Mouse (Mus musculus): Measurements from ENCODE around the gene Ano3.
"Not testable (repeated sequence)": the region's sequence is repeated elsewhere in the genome, so short reads cannot be mapped to it uniquely, and the experiment has no call there.

Gene Ano3

DNA sequence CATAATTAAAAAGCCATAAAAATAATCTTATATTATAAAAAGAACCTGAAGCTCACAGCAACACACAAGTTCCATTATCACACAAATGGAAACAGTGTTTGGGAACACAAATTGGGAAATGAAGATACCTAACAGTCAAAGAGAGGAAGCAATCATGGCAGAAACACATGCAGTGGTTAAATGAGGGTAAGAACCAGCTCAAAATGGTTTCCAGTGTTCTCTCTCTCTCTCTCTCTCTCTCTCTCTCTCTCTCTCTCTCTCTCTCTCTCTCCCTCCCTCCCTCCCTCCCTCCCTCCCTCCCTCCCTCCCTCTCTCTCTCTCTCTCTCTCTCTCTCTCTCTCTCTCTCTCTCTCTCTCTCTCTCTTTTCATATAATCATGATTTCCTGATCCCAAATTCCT lies at the start of gene Ano3:
Gene Ano3, minus strand, starts transcription at position 101 of the 400 bp plus-strand sequence.
- DNase-seq (ENCODE audit: low spot score): not testable (repeated sequence)

DNA sequence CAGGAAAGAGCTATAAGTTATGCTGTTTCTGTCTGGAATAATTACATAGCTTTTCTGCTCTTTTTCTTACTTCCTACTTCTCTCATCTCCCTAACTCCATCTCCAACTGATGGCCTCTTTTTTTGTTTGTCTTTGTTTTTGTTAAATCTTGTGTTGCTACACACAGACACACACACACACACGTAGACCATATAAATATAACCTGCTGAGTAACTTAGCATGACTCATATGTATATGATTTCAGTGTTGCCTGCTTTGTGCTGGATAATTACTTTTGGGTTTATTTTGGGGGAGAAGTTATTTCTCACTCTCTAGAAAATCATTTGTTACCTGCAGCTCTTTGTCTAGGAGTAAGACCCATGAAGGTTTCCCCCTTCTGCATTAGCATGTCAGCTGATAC lies 39.3 kb upstream of the Ano3 start:
- DNase-seq (ENCODE audit: low spot score): no peak

DNA sequence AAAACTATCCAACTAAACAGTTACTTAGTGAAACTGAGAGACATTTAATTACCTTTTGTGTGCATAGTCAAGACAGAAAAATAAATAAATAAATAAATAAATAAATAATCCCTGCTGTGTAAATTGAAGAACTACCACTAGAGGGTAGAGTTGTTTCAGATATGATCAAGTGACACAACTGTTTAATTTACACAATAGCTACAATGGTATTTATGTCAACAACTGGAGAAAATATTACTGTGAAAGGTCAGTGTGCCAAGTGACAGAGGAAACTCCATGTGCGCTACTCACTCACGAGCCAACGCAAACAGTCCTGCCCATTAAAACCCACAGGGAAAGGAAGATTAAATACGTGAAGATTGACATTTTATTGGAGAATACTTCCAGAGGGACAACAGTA lies 38.8 kb upstream of the Ano3 start:
- peak; percentile 3 for DNase-seq (ENCODE audit: low spot score)

DNA sequence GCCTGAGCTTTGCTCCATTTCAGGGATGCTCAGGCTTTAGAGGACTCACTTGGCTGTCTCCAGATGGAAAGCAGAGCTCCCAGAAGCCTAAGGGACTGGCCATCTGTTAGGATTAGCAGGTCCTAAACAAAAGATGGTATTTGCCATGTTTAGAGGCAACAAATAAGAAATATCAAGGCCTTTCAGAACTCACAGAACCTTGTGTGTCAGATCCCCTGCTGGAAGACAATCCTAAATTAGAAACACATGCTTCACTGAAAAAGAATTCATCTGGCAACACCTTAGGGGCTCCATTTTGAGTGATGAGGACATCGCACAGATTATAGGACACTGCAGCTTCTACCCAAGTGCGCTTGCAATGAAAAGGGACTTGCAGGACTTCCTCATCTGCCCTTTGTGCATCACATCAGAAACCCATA lies 35.1 kb upstream of the Ano3 start:
- DNase-seq (ENCODE audit: low spot score): no peak

DNA sequence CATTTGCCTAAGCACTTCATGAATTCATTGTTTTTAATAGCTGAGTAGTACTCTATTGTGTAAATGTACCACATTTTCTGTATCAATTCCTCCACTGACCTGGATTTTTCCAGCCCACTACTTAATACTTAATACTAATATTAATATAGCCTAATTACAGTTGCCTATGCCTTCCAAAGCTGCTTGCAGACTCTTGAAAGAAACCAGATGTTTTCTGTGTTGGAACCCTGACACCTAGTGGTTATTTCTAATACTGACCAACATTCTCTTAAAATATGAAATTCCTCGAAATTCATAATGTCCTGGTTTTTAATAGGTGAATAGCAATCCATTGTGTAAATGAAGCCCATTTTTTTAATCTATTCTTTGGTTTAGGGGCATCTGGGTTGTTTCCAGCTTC lies 31.0 kb upstream of the Ano3 start:
- peak; percentile 66 for DNase-seq (ENCODE audit: low spot score)

DNA sequence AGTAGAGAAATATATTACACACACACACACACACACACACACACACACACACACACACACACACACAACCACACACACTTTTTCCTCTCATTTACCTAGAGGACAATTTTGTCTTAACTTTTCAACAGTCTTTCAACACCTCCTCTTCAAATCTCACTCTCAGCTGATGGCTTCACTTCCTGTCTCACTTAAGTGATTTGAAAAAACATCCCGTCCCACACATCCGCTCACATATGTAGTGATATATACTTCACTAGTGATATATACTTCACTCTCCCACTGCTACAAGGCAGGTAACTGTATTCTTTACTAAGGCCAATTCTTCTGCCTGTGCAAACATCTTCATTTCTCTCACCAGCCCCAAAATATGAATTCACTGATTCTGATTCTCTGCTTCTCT lies 28.9 kb upstream of the Ano3 start:
- no peak for DNase-seq (ENCODE audit: low spot score)

DNA sequence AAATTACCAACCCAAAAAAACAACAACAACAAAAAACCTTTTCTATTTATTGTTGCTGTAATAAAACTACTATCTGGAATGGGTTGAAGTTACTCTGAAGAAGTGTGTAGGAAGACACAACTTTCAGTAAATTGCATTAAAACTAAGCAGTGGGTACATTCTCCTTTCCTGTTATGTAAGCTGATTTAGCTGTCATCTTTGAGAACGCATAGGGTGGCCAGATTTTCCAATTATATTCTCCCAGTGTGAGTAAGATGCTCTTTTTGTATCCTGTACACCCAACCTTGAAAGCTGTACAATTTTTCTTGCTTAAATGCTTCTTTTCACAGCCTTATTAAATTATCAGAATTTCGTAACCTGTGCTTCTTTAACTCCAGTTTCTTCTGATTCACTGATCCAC lies 26.1 kb upstream of the Ano3 start:
- no peak for DNase-seq (ENCODE audit: low spot score)

DNA sequence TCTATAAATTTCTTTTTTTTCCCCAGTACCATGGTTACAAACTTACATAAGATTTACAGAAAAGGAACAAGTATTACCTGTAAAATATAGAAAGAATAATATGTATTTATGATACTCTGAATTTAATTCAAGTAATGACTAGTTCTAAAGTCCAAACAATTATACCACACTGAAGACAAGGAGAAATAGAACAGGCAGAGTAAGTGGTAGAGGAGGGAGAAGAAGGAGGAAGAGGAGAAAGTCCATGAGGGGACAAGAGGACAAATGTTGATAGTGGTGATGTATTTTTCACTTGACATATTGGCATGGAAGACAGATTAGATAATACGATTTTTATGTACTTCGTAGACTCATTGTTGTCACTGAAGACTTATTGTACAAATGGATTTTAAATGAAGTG lies 19.4 kb upstream of the Ano3 start:
- no peak for DNase-seq (ENCODE audit: low spot score)

DNA sequence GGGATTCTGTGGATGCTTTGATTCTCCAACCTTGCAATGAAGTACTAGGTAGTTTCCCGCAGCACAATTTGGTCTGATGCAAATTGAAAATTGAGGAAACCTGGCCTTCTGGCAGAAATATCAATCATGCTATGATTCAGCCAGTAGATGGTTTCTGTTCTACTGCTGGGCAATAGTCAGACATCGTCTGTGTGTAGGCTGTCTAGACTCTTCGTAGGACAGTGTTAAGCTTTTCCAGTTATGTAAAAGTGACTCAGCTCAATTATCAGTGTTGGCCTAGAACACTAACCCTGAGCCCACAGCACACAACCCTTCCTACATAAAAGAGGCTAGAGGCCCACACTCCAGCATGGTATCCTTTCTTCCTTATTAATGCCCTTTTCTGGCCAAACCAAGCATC lies 14.7 kb upstream of the Ano3 start:
- DNase-seq (ENCODE audit: low spot score): no peak

DNA sequence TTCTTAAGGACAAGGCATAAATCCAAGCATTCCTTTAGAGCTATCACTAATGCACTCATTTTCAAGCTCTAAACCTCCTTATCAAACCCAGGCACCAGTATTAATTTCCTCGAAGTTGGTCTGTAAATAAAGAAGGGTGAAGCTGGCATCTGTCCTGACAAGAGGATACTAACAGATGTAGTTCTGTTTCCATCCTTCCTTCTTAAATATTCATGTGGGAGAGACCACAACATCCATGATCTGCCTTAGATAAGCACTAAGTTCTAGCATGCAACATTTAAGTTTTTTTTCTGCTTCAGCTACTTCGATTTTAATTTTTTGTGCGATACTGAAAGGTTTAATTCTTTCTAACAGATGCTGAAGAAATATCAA lies 305 bp downstream of the Ano3 start:
- DNase-seq (ENCODE audit: low spot score): no peak

DNA sequence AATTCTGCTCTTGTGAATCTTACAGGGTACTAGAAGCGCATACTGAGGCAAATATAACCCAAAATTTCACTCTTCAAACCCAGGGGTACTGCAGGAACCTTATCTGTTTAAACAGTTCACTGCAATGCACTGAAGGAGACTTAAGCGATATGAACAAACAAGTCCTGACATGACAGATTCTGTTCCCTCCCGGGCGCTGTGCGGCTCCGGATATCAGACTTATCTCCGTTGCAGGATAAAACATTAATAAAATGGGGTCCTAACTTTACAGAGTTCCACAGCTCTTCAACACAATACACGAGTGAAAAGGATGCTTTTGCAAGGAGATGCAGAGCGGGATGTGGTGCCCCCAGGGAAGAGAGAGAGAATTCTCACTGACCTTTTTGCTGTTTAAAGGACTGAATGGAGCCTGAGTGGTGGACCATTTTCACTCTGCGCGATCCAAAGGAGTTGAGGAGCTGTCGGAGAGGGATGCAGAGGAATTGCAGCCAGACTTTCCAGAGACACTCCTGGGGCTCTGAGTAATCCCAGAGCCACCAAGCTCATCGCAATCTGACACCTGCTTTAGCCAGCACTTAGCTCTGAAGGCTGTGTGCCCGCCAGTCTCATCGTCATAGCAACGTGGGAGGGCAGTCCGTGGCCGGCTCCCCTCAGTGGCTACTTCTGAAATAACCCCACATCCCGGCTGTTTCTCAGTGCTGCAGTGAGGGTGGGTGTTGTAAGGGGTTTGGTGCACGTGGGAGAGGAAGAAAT lies 868 bp downstream of the Ano3 start:
- peak; percentile 82 for DNase-seq (ENCODE audit: low spot score)

DNA sequence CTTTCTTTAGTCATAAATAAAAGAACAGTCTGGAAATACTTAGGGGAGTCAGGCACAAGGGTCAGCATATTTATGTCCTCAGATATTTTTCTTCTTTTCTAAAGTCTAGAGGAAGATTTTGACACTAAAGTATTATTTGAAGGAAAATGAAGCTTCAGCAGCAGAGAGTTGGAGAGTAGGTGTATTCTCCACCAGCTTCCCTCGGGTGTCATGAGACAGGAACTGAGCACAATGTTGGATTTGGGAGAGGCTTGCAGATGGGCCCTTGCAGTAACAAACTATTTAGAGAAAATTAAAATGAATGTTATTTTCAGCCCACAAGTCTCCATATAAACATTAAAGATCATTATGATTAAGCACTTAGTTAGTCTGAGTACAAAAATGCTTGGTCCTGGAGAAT lies 5.6 kb downstream of the Ano3 start:
- DNase-seq (ENCODE audit: low spot score): no peak

DNA sequence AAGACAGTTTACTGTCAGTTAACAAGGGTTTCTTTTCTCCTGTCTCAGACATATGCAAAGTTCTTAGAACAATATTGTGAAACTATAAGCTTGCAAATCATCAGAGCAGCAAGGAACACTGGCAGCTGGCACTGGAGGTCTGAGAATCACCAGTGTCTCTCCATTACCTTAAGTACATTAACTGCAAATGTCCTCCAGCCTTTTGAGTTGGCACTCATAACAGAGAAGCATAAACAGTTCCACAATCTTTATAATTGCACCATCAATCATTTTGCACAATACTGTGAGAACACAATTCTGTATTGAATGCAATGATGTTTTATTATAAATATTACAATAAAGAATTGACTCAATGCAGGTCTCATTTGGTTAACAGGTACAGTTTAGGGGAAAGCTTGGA lies 15.0 kb downstream of the Ano3 start:
- no peak for DNase-seq (ENCODE audit: low spot score)

DNA sequence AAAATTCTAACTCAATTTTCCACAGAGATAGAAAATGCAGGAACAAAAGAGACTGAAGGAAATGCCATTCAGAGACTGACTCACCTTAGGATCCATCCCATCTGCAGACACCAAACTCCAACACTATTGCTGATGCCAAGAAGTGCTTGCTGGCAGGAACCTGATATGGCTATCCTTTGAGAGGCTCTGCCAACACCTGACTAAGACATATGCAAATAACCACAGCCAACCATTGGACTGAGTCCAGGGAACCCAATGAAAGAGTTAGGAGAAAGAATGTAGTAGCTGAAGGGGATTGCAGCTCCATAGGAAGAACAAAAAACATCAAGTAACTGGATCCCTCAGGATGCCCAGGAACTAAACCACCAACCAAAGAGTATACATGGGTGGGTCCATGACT lies 21.6 kb downstream of the Ano3 start:
- DNase-seq (ENCODE audit: low spot score): no peak

DNA sequence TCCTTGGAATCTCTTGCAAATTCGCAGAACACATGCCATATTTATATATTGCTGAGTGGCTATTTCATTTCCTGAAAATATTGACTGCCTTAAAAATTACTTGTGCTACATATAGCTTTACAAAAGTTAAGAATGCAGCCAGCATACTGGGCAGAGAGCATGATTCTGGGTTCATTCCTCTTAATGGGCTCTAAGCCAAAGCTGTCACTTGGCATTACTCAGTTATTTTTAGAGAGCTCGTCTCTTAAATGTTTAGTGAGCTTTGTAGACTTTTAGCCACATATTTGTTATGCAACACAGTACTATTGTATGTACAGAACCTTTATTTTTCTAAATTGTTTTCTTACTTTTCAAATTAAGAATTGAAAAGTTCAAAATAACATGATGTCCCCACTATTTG lies 41.2 kb downstream of the Ano3 start:
- no peak for DNase-seq (ENCODE audit: low spot score)

DNA sequence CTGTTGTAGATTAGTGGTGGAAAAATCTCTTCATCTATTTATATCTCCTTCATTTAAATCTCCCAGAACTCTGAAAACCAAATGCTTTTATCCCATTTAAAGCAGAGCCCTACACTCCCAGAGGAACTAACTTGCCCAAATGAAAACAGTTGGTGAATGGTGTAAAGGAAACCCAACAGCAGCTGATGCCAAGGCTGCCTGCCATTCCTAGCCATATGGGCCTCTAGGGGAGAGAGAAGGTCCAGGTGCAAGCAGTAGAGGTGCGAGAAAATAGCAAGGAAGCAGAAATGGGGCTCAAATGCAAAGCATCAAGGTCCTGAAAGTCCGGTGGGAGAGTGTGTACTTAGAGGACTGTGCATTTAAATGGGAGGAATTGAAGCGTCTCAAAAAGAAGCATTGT lies 44.2 kb downstream of the Ano3 start:
- DNase-seq (ENCODE audit: low spot score): no peak

DNA sequence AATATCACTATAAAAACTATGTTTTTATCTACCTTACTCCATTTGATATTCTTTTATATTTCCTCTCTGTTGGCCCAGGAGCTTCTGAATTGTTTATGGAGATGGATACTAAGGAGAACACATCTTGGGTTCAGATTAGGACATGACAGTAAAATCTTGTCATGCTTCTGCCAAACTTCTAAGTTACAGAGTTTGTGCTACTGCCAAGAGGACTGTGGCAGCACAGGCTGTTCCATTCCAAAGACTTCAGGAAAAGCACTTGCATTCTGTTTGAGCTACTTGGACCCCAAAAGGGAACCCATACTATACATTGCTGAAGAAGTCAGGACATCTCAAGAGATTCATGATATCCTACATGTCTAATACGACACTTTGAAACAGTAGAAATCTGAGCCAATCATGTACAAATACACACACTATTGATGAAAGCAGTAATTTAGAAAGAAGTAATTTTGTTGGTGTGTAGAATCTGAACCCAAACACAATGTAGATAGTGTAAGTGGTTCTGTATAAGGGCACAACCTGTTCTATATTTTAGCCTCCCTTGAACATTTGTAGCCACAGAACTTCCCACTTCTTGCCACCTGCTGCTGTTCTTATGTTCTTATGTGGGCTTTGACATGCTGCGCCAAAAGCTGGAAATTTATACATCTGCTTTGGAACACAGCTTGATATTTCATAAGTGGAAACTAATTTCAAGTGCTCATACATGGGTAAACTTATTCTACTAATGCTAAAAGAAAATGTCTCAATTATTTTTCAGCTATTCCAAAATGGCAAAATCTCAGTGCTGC lies 54.0 kb downstream of the Ano3 start:
- no peak for DNase-seq (ENCODE audit: low spot score)

DNA sequence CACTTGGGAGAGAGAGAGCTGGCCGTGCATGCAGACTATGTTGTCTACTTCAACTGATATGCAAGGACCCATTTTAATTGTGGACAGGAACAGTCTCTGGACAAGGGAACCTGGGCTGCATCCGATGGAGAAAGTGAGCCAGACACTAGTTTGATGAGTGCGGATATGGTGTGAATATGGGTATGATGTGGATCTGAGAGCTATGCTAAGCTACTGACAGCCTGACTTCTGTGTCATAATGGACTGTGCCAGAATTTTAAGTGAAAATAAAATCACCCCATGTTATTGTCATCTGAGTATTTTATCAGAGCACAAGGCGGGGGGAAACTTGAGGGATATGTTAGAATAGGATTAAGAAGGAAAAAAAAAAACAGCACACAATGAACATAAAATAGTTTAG lies 79.1 kb downstream of the Ano3 start:
- no peak for DNase-seq (ENCODE audit: low spot score)

DNA sequence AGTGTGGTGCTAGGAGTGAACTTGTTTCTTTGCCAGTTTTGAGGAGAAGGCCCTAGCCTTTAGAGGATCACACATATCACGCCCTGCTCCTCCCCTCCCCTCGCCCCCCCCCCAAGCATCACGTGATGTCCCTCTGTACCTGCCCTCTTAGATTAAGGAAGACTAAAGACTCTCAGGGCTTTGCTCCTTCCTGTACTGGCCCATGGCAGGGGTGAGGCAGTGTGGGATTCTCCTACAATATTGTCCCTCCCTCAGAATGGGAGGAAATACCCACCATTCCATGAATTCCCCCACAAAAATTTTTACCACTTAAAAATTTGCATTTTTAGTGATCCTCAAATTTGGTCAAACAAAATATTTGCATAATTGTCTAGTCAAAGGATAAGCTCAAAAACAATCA lies 85.1 kb downstream of the Ano3 start:
- no peak for DNase-seq (ENCODE audit: low spot score)

DNA sequence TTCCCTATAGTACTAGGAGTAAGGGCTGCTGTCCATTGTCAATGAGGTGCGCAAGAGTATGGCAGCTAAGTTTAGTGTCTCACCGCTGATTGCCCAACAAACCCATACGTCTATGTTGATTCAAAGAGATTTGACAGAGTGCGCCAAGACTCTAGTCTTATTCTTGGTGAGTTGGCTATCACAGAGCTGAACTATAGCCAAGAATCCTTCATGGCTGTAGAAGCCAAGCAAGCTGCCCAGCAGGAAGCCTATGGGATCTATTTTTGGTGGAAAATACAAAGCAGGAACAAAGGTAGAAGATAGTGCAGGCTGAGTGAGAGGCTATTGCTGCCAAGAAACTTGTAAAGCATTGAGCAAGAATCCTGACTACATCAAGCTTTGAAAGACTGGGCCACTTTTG lies 87.3 kb downstream of the Ano3 start:
- no peak for DNase-seq (ENCODE audit: low spot score)

DNA sequence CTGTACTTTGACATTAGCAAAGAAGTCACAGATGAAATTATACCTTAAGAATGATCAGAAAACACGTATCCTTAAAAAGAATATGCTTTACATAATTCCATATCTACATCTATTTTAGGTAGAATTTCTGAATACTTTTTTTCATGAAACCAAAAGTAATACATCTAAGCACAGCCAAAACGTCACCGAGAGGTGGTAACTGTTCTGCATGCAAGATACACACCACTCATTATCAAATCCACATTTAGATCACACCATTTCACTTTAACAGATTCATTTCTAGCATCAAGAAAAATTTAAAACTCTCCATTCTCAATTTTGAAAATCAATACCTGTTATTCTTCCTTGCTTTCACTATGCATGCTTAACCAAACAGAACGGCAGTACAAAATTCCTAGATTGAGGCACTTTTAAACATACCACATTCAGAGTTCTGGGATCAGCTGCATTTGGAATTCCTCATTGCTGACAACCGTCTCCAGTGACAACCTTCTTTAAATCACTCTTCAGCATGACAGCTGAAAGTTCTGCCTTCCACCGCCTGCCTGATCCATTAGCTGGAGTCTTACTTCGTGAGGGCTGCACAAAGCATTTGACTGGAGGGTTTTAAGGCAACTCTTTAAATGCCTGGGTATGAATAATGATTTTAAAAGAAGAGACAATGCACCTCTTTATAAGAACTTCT lies 111.0 kb downstream of the Ano3 start:
- DNase-seq (ENCODE audit: low spot score): peak; percentile 42

DNA sequence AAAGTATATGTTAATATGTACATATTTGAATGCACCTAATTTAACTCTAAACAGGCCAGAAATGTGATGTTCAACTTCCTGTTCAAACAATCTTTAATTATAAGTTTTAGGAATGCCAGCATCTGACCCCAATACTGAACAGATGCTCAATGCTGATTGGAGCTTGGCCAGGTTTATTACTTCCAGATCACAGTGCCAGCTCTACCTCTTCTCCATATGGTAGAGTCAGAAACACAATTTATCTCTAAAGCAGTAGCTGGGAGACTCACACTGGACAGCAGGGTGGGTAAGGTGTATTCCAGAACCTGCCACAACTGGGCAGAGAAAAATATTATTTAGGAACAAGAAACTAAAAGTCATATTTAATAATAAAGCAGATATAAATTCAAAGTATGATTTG lies 134.5 kb downstream of the Ano3 start:
- no peak for DNase-seq (ENCODE audit: low spot score)

DNA sequence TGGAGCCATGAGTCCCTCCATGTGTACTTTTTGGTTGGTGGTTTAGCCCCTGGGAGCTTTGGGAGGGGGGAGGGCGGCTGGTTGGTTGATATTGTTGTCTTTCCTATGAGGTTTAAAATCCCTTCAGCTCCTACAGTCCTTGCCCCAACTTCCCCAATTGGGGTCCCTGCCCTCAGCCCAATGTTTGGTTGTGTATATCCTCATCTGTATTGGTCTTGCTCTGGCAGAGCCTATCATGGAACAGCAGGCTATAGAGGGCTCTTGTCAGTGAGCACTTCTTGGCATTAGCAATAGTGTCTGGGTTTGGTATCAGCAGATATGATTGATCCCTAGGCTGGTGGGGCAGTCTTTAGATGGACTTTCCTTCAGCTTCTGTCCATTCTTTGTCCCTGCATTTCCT lies 135.8 kb downstream of the Ano3 start:
- no peak for DNase-seq (ENCODE audit: low spot score)
